Mouse (Mus musculus): Measurements from ENCODE around the gene Adgrg5. TPM values are rescaled to one million over a fixed set of nuclear protein-coding genes. Genes with fewer than 3 reads are reported as not detected.

The Adgrg5 gene
- polyA plus RNA-seq, 1 experiment from 2014 or later: 0.11 TPM

DNA sequence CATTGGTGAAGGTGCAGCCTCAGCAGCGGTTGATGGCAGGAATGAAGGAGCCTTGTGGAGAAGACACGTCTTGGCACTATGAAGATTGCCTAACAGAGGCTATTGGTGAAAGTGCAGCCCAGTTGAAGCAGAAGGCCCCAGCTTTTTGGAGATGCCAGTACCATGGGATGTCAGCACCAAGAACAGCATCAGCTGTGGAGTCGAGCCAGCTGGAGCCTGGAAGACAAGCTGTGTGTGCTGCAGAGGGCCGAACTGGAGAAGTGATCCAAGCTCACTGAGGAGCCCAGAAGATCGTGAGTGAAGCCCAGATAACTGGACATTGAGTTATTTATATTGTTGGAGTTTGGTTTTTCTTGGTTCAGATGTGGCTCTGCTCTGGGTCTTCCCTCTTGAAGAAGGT lies 28.6 kb downstream of the Adgrg5 start:
- WGBS: 81% methylated on average over 5 of the region's 5 CpGs
- H3K27me3 ChIP-seq (ENCODE audit: control insufficient read depth, insufficient read depth, low read length): no peaks in the 10 kb centered on the region
- no peak overlapping the region for H3K4me2 ChIP-seq (ENCODE audit: low read depth, low read length)
- H3K27ac ChIP-seq (ENCODE audit: low read depth, low read length): no peak overlapping the region
- no peak overlapping the region for H3K9ac ChIP-seq (replicated peaks; ENCODE audit: low read depth, low read length)
- 0 out of 2 replicates have a peak, but pooled peaks cover 5% of the 10 kb centered on the region for H3K4me1 ChIP-seq (ENCODE audit: control insufficient read depth, insufficient read depth, low read length)
- H3K4me3 ChIP-seq (ENCODE audit: low read depth, low read length): no peak overlapping the region
- H3K9me3 ChIP-seq (ENCODE audit: control insufficient read depth, low read length): no peaks in the 10 kb centered on the region
- ATAC-seq (ENCODE audit: low read depth): no peak
- no peaks in the 10 kb centered on the region for H3K36me3 ChIP-seq (ENCODE audit: control insufficient read depth, insufficient read depth, low read length)

DNA sequence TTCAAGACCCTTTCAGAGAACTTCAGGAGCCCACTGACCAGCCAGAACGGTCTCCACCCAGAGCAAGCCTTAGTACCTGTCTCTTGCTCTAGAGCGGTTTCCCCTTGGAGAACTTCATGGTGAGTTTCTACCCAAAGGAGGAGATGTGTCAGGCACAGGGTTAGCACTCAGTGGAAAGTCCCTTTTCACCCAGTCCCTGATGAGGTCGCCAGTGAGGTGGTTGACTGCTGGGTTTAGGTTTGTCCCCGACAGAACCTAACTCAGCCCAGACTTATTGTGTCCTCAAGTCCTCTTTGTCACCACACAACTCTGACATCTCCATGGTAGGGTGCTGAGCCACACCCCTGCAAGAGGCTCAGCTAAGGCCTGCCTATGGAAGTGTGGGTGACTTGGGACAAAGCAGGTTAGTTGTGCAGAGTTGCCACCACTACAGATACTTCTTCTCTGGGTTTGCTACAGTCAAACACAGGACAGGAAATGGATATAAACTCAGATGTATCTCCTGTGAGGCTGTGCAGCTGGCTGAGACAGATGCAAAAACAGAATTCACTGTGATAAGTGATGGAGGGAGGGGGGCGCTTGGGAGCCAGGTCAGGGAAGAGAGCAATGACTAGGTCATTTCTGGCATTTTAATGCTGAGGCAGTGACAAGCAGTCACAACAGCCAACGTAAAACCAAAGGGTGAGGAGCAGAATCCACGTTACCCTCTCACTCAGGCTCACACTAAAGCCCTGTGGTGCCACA lies 30.3 kb downstream of the Adgrg5 start:
- Histone ChIP-seq H3K4me3 (ENCODE audit: low read depth, low read length) (no peak overlapping the region), H3K4me1 (ENCODE audit: control insufficient read depth, insufficient read depth, low read length) (0 out of 2 replicates have a peak, but pooled peaks cover 5% of the 10 kb centered on the region), H3K27me3 (ENCODE audit: control insufficient read depth, insufficient read depth, low read length) (no peaks in the 10 kb centered on the region), H3K9me3 (ENCODE audit: control insufficient read depth, low read length) (no peaks in the 10 kb centered on the region), H3K36me3 (ENCODE audit: control insufficient read depth, insufficient read depth, low read length) (no peaks in the 10 kb centered on the region), H3K4me2 (ENCODE audit: low read depth, low read length) (no peak overlapping the region), H3K9ac (replicated peaks; ENCODE audit: low read depth, low read length) (no peak overlapping the region), H3K27ac (ENCODE audit: low read depth, low read length) (no peak overlapping the region)
- 70% methylated on average over 7 of the region's 7 CpGs for WGBS
- ATAC-seq (ENCODE audit: low read depth): no peak

GRCm38 (mm10) chr8:94954368-94954737 lies 30.9 kb downstream of the Adgrg5 start:
- H3K9ac ChIP-seq (replicated peaks; ENCODE audit: low read depth, low read length): no peak overlapping the region
- H3K4me2 ChIP-seq (ENCODE audit: low read depth, low read length): no peak overlapping the region
- H3K9me3 ChIP-seq (ENCODE audit: control insufficient read depth, low read length): no peaks in the 10 kb centered on the region
- H3K4me1 ChIP-seq (ENCODE audit: control insufficient read depth, insufficient read depth, low read length): 0 out of 2 replicates have a peak, but pooled peaks cover 5% of the 10 kb centered on the region
- no peaks in the 10 kb centered on the region for H3K36me3 ChIP-seq (ENCODE audit: control insufficient read depth, insufficient read depth, low read length)
- no peak overlapping the region for H3K4me3 ChIP-seq (ENCODE audit: low read depth, low read length)
- WGBS: 71% methylated on average over 7 of the region's 7 CpGs
- no peak overlapping the region for H3K27ac ChIP-seq (ENCODE audit: low read depth, low read length)
- ATAC-seq (ENCODE audit: low read depth): peak; percentile 34; the same call in 1 of the 2 replicates
- no peaks in the 10 kb centered on the region for H3K27me3 ChIP-seq (ENCODE audit: control insufficient read depth, insufficient read depth, low read length)

DNA sequence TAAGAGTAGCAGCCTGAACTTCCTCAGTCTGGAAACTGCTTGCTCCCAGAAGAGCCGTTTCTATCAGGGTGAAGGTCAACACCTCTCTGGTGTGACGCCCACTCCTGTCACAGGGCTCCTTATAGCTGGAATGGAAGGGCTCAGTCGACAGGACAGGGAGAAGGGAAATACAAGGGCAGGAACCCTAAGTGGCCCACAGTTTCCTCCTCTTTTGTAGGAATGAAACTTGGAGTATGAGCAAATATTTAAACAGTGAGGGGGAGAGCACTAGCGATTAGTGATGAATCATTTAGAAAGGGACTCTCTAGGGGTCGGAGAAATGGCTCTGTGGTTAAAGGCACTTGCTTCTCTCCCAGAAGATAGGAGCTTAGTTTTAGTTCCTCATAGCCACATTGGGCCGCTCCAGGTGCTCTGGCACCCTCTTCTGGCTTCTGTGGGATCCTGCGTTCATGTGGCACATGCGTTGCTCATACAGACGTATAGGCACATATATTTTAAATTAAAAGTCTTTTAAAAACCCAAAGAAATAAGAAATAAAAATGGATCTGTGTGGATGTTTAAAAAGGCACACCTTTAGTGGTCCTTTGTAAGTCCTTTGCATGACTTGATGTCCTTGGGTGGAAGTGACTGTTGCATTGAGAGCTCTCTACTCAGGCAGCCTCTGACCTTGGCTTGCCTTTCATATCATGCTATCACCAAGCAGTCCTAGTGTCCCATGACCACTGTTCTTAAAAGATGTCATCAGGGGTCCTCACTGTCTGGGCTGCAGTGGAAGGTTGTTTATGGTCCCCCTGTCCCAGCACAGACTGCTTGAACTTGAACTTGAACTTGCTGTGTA lies 31.6 kb downstream of the Adgrg5 start:
- H3K4me1 ChIP-seq (ENCODE audit: control insufficient read depth, insufficient read depth, low read length): 0 out of 2 replicates have a peak, but pooled peaks cover 5% of the 10 kb centered on the region
- ATAC-seq (ENCODE audit: low read depth): peak; percentile 28; the same call in 1 of the 2 replicates
- no peaks in the 10 kb centered on the region for H3K9me3 ChIP-seq (ENCODE audit: control insufficient read depth, low read length)
- 43% methylated on average over 9 of the region's 9 CpGs for WGBS
- no peak overlapping the region for H3K27ac ChIP-seq (ENCODE audit: low read depth, low read length)
- no peaks in the 10 kb centered on the region for H3K36me3 ChIP-seq (ENCODE audit: control insufficient read depth, insufficient read depth, low read length)
- H3K27me3 ChIP-seq (ENCODE audit: control insufficient read depth, insufficient read depth, low read length): no peaks in the 10 kb centered on the region
- H3K4me3 ChIP-seq (ENCODE audit: low read depth, low read length): no peak overlapping the region
- no peak overlapping the region for H3K9ac ChIP-seq (replicated peaks; ENCODE audit: low read depth, low read length)
- H3K4me2 ChIP-seq (ENCODE audit: low read depth, low read length): no peak overlapping the region

- no peak for ATAC-seq (ENCODE audit: low read depth)
- Histone ChIP-seq H3K9me3 (ENCODE audit: control insufficient read depth, low read length) (no peaks in the 10 kb centered on the region), H3K4me1 (ENCODE audit: control insufficient read depth, insufficient read depth, low read length) (0 out of 2 replicates have a peak, but pooled peaks cover 5% of the 10 kb centered on the region), H3K36me3 (ENCODE audit: control insufficient read depth, insufficient read depth, low read length) (no peaks in the 10 kb centered on the region), H3K4me2 (ENCODE audit: low read depth, low read length) (no peak overlapping the region), H3K27ac (ENCODE audit: low read depth, low read length) (no peak overlapping the region), H3K9ac (replicated peaks; ENCODE audit: low read depth, low read length) (no peak overlapping the region), H3K4me3 (ENCODE audit: low read depth, low read length) (no peak overlapping the region), H3K27me3 (ENCODE audit: control insufficient read depth, insufficient read depth, low read length) (no peaks in the 10 kb centered on the region)
- WGBS: 100% methylated on average over 1 of the region's 1 CpGs
Observed at GRCm38 (mm10) chr8:94956078-94956574, 32.6 kb downstream of the Adgrg5 start.

- Histone ChIP-seq H3K4me1 (ENCODE audit: control insufficient read depth, insufficient read depth, low read length) (no peaks in the 10 kb centered on the region), H3K4me2 (ENCODE audit: low read depth, low read length) (no peak overlapping the region), H3K9me3 (ENCODE audit: control insufficient read depth, low read length) (no peaks in the 10 kb centered on the region), H3K4me3 (ENCODE audit: low read depth, low read length) (no peak overlapping the region), H3K27me3 (ENCODE audit: control insufficient read depth, insufficient read depth, low read length) (no peaks in the 10 kb centered on the region), H3K9ac (replicated peaks; ENCODE audit: low read depth, low read length) (no peak overlapping the region), H3K36me3 (ENCODE audit: control insufficient read depth, insufficient read depth, low read length) (no peaks in the 10 kb centered on the region), H3K27ac (ENCODE audit: low read depth, low read length) (no peak overlapping the region)
- no peak for ATAC-seq (ENCODE audit: low read depth)
- WGBS: 86% methylated on average over 1 of the region's 1 CpGs
Observed at GRCm38 (mm10) chr8:94962201-94962600, 38.7 kb downstream of the Adgrg5 start.

DNA sequence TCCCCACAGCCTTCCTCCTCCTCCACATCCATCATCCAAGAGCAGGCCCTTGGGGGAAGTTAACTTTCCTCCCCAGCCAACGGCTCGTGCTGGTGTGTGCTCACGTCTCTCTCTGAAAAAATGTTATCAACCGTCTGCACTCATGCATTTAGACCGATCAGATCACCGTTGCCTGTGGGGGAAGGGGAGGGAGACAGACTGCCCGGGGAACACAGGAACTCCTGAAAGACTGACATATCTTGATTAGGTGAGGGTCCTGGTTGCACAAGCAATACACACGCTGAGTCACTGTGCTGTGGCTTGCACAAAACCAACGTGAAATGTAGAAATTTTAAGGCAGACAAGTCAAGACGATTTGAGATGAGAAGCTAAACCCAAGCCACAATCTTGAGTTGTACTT lies 41.3 kb downstream of the Adgrg5 start:
- Histone ChIP-seq H3K9me3 (ENCODE audit: control insufficient read depth, low read length) (no peaks in the 10 kb centered on the region), H3K4me3 (ENCODE audit: low read depth, low read length) (no peak overlapping the region), H3K4me2 (ENCODE audit: low read depth, low read length) (no peak overlapping the region), H3K36me3 (ENCODE audit: control insufficient read depth, insufficient read depth, low read length) (no peaks in the 10 kb centered on the region), H3K27ac (ENCODE audit: low read depth, low read length) (no peak overlapping the region), H3K4me1 (ENCODE audit: control insufficient read depth, insufficient read depth, low read length) (no peaks in the 10 kb centered on the region), H3K9ac (replicated peaks; ENCODE audit: low read depth, low read length) (no peak overlapping the region), H3K27me3 (ENCODE audit: control insufficient read depth, insufficient read depth, low read length) (no peaks in the 10 kb centered on the region)
- WGBS: 50% methylated on average over 10 of the region's 10 CpGs
- ATAC-seq (ENCODE audit: low read depth): no peak

GRCm38 (mm10) chr8:94966578-94966977 lies 43.1 kb downstream of the Adgrg5 start:
- Histone ChIP-seq H3K9me3 (ENCODE audit: control insufficient read depth, low read length) (no peaks in the 10 kb centered on the region), H3K4me1 (ENCODE audit: control insufficient read depth, insufficient read depth, low read length) (no peaks in the 10 kb centered on the region), H3K4me2 (ENCODE audit: low read depth, low read length) (no peak overlapping the region), H3K36me3 (ENCODE audit: control insufficient read depth, insufficient read depth, low read length) (no peaks in the 10 kb centered on the region), H3K9ac (replicated peaks; ENCODE audit: low read depth, low read length) (no peak overlapping the region), H3K27ac (ENCODE audit: low read depth, low read length) (no peak overlapping the region), H3K4me3 (ENCODE audit: low read depth, low read length) (no peak overlapping the region), H3K27me3 (ENCODE audit: control insufficient read depth, insufficient read depth, low read length) (no peaks in the 10 kb centered on the region)
- no peak for ATAC-seq (ENCODE audit: low read depth)
- WGBS: 21% methylated on average over 7 of the region's 7 CpGs

DNA sequence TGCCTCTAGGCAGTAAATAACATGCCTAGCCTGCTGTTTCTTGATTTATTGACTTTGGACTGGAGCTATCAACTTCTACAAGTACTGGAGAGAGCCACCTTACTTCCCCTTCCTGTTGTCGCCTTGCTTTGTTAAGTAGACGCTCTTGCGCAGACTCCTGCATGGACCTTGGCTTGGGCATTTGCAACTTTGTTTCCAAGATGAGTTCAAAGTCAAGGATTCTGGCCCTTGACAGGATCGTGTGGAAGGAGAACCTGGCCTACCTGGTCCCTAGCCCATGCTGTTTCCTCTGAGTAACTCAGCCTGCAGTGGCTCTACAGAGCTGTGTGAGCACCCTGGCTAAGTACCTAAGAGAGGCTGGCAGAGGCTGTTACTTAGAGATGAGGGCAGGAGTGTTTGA lies 43.6 kb downstream of the Adgrg5 start:
- ATAC-seq (ENCODE audit: low read depth): no peak
- WGBS: 78% methylated on average over 4 of the region's 4 CpGs
- no peaks in the 10 kb centered on the region for H3K27me3 ChIP-seq (ENCODE audit: control insufficient read depth, insufficient read depth, low read length)
- no peaks in the 10 kb centered on the region for H3K9me3 ChIP-seq (ENCODE audit: control insufficient read depth, low read length)
- H3K4me3 ChIP-seq (ENCODE audit: low read depth, low read length): no peak overlapping the region
- no peak overlapping the region for H3K4me2 ChIP-seq (ENCODE audit: low read depth, low read length)
- no peaks in the 10 kb centered on the region for H3K36me3 ChIP-seq (ENCODE audit: control insufficient read depth, insufficient read depth, low read length)
- H3K27ac ChIP-seq (ENCODE audit: low read depth, low read length): no peak overlapping the region
- H3K4me1 ChIP-seq (ENCODE audit: control insufficient read depth, insufficient read depth, low read length): no peaks in the 10 kb centered on the region
- no peak overlapping the region for H3K9ac ChIP-seq (replicated peaks; ENCODE audit: low read depth, low read length)

All from neural tube, embryonic 14.5 days (tissue).